Mouse (Mus musculus): ENCODE results near the gene 4933425L06Rik. TPM values are rescaled to one million over a fixed set of nuclear protein-coding genes. Genes with fewer than 3 reads are reported as not detected.

4933425L06Rik gene
- total RNA-seq (2012; rRNA removed) (0.25 and 0.30 TPM in 2 replicates), total RNA-seq (2014; rRNA removed) (not detected in 2 replicates), polyA plus RNA-seq (2012; ENCODE audit: insufficient read length, low read depth) (0.10 TPM in 1 of 2 replicates, not detected in the other)

DNA sequence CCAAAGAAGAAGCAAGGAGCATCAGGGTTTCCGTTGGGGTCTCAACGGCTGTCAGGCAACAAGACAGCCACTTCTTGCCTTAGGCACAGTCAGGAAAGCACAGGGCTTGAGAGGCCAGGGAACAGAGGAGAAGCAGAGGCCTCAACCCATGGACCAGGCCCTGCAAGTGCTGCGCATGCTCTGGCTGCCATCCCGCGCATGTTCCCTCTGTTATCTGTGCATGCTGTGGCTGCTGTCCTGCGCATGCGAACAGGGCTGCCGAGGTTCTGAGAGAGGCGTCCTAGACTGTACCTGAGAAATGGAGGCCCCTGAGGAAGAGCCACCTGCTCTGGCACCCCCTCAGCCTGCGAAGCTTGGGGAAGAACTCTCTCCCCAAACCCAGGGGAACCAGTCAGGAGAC is at the start of gene 4933425L06Rik:
4933425L06Rik (plus strand) TSS at position 261 of the 400 bp plus-strand sequence.
- Histone ChIP-seq H3K4me2 (ENCODE audit: insufficient read depth, low read depth, poor library complexity, severe bottlenecking) (no peak within 1 kb of the TSS), H3K27ac (ENCODE audit: insufficient read depth, low read depth) (no peak within 1 kb of the TSS), H3K27me3 (replicated peaks) (no peaks in the 10 kb centered on the region), H3K4me3 (replicated peaks in 1 of 3; ENCODE audit: low read depth in 2 of 3, low read length in 2 of 3, poor library complexity in 1 of 3) (no peak within 1 kb of the TSS), H3K9me3 (replicated peaks; ENCODE audit: low read length) (no peaks in the 10 kb centered on the region), H3K4me1 (ENCODE audit: control insufficient read depth in 1 of 2, insufficient read depth in 2 of 2) (no peaks in the 10 kb centered on the region), H3K79me2 (replicated peaks; ENCODE audit: control insufficient read depth, extremely low read depth, insufficient read depth, poor library complexity, severe bottlenecking) (no peaks in the 10 kb centered on the region), H3K9ac (ENCODE audit: insufficient read depth, low read depth) (no peak within 1 kb of the TSS), H3K36me3 (replicated peaks in 1 of 2; ENCODE audit: control insufficient read depth in 1 of 2, insufficient read depth in 1 of 2, low read length in 1 of 2) (no peaks in the 10 kb centered on the region)
- dilution Hi-C loops (cut with MboI; ENCODE audit: extremely low pct_ligation_motif_present, extremely low pct_unique_long_range_greater_than_20kb, low sequenced_read_pairs) = no loop called here
- no peak for DNase-seq (ENCODE audit: extremely low read depth)
- TF ChIP-seq CHD2 (IDR thresholded peaks at IDR 0.05; ENCODE audit: low read length) (no peak), ZKSCAN1 (IDR thresholded peaks at IDR 0.05; ENCODE audit: borderline replicate concordance, low read depth, low read length) (no peak), EP300 (IDR thresholded peaks at IDR 0.05; ENCODE audit: low read length) (no peak), PAX5 (IDR thresholded peaks at IDR 0.05; ENCODE audit: low read length) (no peak), RAD21 (IDR thresholded peaks at IDR 0.05; ENCODE audit: low read depth, low read length) (no peak), NRF1 (IDR thresholded peaks at IDR 0.05; ENCODE audit: low read depth, low read length) (no peak)
- in situ Hi-C loops (cut with MboI; ENCODE audit: low pct_ligation_motif_present, low pct_unique_long_range_greater_than_20kb, low sequenced_read_pairs) = no loop called here

DNA sequence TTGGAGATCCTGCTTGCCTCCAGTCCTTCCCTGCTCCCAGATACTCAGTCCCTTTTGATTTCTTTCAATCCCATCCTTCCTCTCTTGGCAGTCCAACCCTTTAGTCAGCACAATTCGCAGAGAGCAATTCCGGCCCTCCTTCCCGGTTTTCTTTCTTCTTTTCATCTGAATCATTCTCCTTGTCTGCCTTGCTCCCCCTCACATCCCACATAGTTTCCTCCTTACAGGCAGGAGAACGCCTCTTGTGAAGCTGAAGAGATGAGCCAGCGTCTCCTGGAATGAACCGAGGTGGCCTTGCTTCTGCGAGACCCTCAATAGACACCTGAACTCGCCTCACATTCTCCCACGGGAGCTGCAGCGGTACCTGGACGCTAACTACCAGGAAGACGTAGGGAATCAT is 44.1 kb upstream of the 4933425L06Rik start:
- no peak overlapping the region for H3K4me2 ChIP-seq (ENCODE audit: insufficient read depth, low read depth, poor library complexity, severe bottlenecking)
- no peak overlapping the region for H3K27ac ChIP-seq (ENCODE audit: insufficient read depth, low read depth)
- H3K9ac ChIP-seq (ENCODE audit: insufficient read depth, low read depth) = no peak overlapping the region
- no peaks in the 10 kb centered on the region for H3K27me3 ChIP-seq (replicated peaks)
- H3K36me3 ChIP-seq (replicated peaks in 1 of 2; ENCODE audit: control insufficient read depth in 1 of 2, insufficient read depth in 1 of 2, low read length in 1 of 2) = no peaks in the 10 kb centered on the region
- no peaks in the 10 kb centered on the region for H3K9me3 ChIP-seq (replicated peaks; ENCODE audit: low read length)
- TF ChIP-seq CHD2 (IDR thresholded peaks at IDR 0.05; ENCODE audit: low read length) = no peak
- no peak for TF ChIP-seq EP300 (IDR thresholded peaks at IDR 0.05; ENCODE audit: low read length)
- no peak for TF ChIP-seq SIN3A (IDR thresholded peaks at IDR 0.05; ENCODE audit: low read length)
- TF ChIP-seq JUN (IDR thresholded peaks at IDR 0.05; ENCODE audit: insufficient read depth, low read depth, low read length) = no peak
- TF ChIP-seq RAD21 (IDR thresholded peaks at IDR 0.05; ENCODE audit: low read depth, low read length) = no peak
- no peak for TF ChIP-seq MXI1 (IDR thresholded peaks at IDR 0.05; ENCODE audit: low read depth, low read length)
- no peak for TF ChIP-seq NRF1 (IDR thresholded peaks at IDR 0.05; ENCODE audit: low read depth, low read length)
- H3K79me2 ChIP-seq (replicated peaks; ENCODE audit: control insufficient read depth, extremely low read depth, insufficient read depth, poor library complexity, severe bottlenecking) = no peaks in the 10 kb centered on the region
- no peak overlapping the region for H3K4me3 ChIP-seq (replicated peaks in 1 of 3; ENCODE audit: low read depth in 2 of 3, low read length in 2 of 3, poor library complexity in 1 of 3)
- in situ Hi-C loops (cut with MboI; ENCODE audit: low pct_ligation_motif_present, low pct_unique_long_range_greater_than_20kb, low sequenced_read_pairs) = no loop called here
- no peaks in the 10 kb centered on the region for H3K4me1 ChIP-seq (ENCODE audit: control insufficient read depth in 1 of 2, insufficient read depth in 2 of 2)
- no peak for DNase-seq (ENCODE audit: extremely low read depth)
- dilution Hi-C loops (cut with MboI; ENCODE audit: extremely low pct_ligation_motif_present, extremely low pct_unique_long_range_greater_than_20kb, low sequenced_read_pairs) = no loop called here

DNA sequence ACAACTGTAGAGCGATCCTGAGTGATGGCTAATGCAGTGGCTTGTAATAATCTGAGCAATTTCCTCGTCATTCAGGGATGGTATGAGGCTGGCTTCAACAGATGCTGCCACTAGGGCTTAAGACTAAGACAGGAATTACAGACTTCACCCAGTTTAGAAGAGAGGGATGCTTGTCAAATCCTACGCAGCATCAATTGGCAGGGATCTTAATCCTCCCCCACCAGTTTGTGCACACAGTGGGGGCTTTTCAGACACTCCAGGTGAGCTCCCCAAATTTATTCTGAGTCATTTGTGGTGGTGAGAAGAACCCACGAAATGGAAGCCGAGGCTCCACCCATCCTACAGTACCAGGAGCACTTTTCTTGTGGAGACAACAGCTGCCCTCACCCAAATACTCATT is 43.6 kb upstream of the 4933425L06Rik start:
- Histone ChIP-seq H3K4me2 (ENCODE audit: insufficient read depth, low read depth, poor library complexity, severe bottlenecking) (no peak overlapping the region), H3K79me2 (replicated peaks; ENCODE audit: control insufficient read depth, extremely low read depth, insufficient read depth, poor library complexity, severe bottlenecking) (no peaks in the 10 kb centered on the region), H3K27me3 (replicated peaks) (no peaks in the 10 kb centered on the region), H3K9ac (ENCODE audit: insufficient read depth, low read depth) (no peak overlapping the region), H3K4me3 (replicated peaks in 1 of 3; ENCODE audit: low read depth in 2 of 3, low read length in 2 of 3, poor library complexity in 1 of 3) (no peak overlapping the region), H3K9me3 (replicated peaks; ENCODE audit: low read length) (no peaks in the 10 kb centered on the region), H3K36me3 (replicated peaks in 1 of 2; ENCODE audit: control insufficient read depth in 1 of 2, insufficient read depth in 1 of 2, low read length in 1 of 2) (no peaks in the 10 kb centered on the region), H3K27ac (ENCODE audit: insufficient read depth, low read depth) (no peak overlapping the region), H3K4me1 (ENCODE audit: control insufficient read depth in 1 of 2, insufficient read depth in 2 of 2) (no peaks in the 10 kb centered on the region)
- in situ Hi-C loops (cut with MboI; ENCODE audit: low pct_ligation_motif_present, low pct_unique_long_range_greater_than_20kb, low sequenced_read_pairs) (no loop called here), dilution Hi-C loops (cut with MboI; ENCODE audit: extremely low pct_ligation_motif_present, extremely low pct_unique_long_range_greater_than_20kb, low sequenced_read_pairs) (no loop called here)
- no peak for TF ChIP-seq TBP (conservative IDR thresholded peaks at IDR 0.05; ENCODE audit: low read depth, low read length)
- TF ChIP-seq CHD2 (IDR thresholded peaks at IDR 0.05; ENCODE audit: low read length) = no peak
- TF ChIP-seq USF2 (conservative IDR thresholded peaks at IDR 0.05; ENCODE audit: low read depth, low read length) = no peak
- no peak for TF ChIP-seq IRF4 (IDR thresholded peaks at IDR 0.05; ENCODE audit: low read depth, low read length)
- TF ChIP-seq MAFK (IDR thresholded peaks at IDR 0.05; ENCODE audit: insufficient replicate concordance, low read length) = no peak
- no peak for TF ChIP-seq RCOR1 (conservative IDR thresholded peaks at IDR 0.05; ENCODE audit: low read depth, low read length)
- no peak for TF ChIP-seq ZNF384 (IDR thresholded peaks at IDR 0.05; ENCODE audit: low read depth, low read length)
- TF ChIP-seq MEF2A (IDR thresholded peaks at IDR 0.05; ENCODE audit: borderline replicate concordance, low read depth, low read length) = no peak
- TF ChIP-seq SMC3 (IDR thresholded peaks at IDR 0.05; ENCODE audit: low read depth, low read length) = no peak
- no peak for TF ChIP-seq BHLHE40 (IDR thresholded peaks at IDR 0.05; ENCODE audit: low read depth, low read length)
- no peak for TF ChIP-seq JUN (IDR thresholded peaks at IDR 0.05; ENCODE audit: insufficient read depth, low read depth, low read length)
- TF ChIP-seq HCFC1 (IDR thresholded peaks at IDR 0.05; ENCODE audit: low read depth, low read length) = no peak
- TF ChIP-seq POLR2AphosphoS2 (IDR thresholded peaks at IDR 0.05; ENCODE audit: low read depth, low read length) = no peak
- TF ChIP-seq MYC (IDR thresholded peaks at IDR 0.05; ENCODE audit: low read depth, low read length) = no peak
- TF ChIP-seq UBTF (IDR thresholded peaks at IDR 0.05; ENCODE audit: low read depth, low read length) = no peak
- no peak for TF ChIP-seq EP300 (IDR thresholded peaks at IDR 0.05; ENCODE audit: low read length)
- no peak for TF ChIP-seq RAD21 (IDR thresholded peaks at IDR 0.05; ENCODE audit: low read depth, low read length)
- no peak for TF ChIP-seq ZC3H11A (IDR thresholded peaks at IDR 0.05; ENCODE audit: low read depth, low read length)
- TF ChIP-seq USF1 (IDR thresholded peaks at IDR 0.05; ENCODE audit: low read depth, low read length) = no peak
- no peak for DNase-seq (ENCODE audit: extremely low read depth)

All from CH12.LX (cell line).